Mouse (Mus musculus): ENCODE results near the gene Myo10.
"Not testable (repeated sequence)": the region's sequence is repeated elsewhere in the genome, so short reads cannot be mapped to it uniquely, and the experiment has no call there.

Gene Myo10

DNA sequence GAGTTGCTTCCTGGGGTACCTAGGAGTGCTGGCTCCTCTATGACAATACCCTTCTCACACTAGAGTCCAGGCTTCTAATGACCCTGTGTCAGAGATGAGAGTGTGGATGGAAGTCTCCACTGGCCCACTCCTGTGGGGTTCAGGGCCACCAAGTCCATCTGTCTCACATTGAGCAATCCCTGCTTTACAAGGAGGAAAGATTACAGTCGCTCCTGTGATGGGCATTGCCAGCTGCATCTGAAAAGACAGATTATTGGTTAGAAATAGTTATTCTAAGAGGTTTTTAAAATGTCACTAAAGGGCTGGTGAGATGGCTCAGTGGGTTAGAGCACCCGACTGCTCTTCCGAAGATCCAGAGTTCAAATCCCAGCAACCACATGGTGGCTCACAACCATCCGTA lies 72.4 kb downstream of the Myo10 start:
- DNase-seq: no peak

DNA sequence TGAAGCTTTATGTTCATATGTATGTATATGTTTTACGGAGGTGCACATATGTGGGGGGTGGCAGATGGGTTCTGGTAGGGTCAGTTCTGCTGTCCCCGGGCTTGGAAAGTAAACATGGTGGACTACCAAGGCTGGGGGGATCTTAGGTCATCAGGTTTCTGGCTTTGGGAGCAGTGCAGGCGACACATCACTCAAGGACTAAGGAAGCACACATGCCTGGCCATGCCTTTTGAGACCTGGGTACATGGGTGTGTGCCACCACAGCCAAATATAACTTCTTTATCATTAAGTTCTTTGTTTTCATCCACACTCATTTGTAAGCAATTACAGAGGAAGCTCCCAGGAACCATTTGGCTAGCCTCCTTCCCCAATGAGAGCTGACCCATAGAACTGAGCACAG lies 72.9 kb downstream of the Myo10 start:
- no peak for DNase-seq

DNA sequence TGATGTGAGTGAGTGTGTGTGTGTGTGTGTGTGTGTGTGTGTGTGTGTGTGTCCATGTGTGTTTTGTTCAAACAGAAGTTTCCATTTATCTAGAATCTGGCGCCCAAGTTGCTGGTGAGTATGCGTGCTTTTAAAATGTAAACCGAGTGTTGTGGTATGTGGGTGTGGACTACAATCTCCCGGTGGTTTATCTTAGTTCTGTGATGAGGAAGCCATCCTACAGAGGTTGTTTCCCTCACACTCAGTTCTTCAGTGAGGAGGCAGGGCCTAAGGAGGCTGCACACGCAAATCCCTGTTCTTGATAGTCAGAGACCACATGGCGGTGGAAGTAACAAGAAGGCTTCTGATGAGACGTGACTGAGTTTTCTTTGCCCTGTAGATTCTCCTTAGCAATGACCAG lies 73.6 kb downstream of the Myo10 start:
- no peak for DNase-seq

DNA sequence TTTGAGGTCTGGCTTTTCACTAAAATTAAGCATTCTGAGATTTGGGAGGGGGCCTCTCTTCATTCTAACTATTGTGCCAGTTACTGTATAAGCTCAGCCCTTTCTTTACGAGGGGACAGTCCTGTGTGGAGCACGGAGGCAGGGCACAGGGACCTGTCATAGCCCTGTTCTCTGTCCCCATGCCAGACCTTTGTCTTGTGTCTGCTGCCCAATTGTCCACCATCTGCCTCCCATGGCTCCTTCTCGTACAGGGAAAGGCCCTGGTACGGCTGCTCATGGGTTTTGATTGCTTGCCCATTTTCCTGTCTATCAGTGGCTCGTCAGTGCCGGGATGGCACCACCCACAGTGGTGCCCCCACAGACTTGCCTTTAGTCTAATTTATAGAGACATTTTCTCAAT lies 74.3 kb downstream of the Myo10 start:
- DNase-seq: no peak

DNA sequence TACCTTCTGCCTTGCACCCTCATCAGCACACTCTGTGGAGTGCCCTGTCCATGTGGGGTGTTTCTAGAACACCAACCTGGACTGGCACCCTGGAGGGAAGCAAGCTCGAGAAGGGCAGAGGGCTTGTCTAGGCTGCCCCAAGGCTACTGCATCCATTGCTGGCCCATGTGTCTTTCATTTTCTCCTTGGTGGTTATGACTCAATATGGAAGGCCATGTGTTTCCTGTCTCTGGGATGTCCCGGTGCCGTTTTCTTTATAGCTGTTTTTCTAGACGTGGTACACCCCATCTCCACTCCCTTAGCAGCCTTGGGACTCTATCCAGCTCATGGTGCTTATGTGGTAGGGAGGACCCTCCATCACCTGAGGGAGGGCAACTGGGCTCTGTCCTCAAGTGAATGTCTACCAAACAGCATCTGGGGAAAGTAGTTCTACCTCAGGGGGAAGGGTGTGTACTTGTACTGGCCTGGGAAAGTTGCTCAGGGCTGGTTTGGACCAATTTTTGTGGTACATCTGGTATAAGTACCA lies 76.8 kb downstream of the Myo10 start:
- DNase-seq: no peak

DNA sequence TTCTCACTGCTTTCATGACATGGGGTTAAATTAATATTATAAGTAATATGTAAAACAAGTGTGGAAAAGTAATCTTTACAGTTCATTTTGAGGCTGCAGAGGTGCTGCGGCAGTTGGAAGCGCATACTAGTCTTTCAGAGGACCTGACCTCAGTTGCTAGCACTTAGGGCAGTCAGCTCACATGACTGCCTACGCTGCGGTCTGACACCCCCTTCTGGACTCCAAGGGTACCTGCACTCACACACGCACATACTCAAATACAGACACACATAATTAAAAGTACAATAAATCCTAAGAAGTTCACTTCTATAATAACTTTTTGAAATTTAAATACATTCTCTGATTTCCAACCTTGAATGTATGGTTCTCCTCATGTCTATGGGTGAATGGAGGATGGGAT lies 80.3 kb downstream of the Myo10 start:
- no peak for DNase-seq

DNA sequence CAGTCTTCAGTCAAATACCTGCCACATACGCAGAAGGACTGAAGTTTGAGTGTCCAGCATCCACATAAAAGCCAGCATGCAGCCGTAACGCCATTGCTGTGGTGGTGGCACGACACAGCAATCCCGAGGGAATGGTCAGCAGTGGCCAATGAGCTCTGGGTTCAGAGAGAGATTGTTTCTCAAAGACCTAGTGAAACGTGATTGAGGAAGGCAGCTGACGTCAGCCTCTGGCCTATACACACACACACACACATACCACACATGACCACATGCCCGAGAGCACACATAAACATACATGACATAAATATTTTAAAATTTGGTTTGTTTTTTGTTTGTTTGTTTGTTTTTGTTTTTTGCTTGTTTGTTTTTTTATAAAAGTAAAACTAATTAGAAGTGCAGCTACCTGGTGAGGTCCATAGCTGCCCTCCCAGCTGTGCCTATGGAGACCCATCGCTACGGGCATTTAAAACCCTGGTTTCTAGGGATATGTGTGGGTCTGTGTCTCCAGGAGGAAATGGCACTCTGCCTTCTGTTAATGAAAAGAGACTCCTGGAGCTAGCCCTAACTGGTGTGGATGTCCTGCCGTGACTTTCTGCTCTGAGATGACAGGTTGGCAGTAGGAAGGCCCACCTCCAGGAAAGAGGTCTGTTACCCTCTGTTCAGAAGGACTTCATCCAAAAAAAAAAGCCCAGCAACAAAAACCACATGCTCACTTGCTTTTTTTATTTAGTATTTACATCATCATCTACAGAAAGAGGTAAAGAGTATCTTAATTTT lies 82.7 kb downstream of the Myo10 start:
- DNase-seq: no peak

DNA sequence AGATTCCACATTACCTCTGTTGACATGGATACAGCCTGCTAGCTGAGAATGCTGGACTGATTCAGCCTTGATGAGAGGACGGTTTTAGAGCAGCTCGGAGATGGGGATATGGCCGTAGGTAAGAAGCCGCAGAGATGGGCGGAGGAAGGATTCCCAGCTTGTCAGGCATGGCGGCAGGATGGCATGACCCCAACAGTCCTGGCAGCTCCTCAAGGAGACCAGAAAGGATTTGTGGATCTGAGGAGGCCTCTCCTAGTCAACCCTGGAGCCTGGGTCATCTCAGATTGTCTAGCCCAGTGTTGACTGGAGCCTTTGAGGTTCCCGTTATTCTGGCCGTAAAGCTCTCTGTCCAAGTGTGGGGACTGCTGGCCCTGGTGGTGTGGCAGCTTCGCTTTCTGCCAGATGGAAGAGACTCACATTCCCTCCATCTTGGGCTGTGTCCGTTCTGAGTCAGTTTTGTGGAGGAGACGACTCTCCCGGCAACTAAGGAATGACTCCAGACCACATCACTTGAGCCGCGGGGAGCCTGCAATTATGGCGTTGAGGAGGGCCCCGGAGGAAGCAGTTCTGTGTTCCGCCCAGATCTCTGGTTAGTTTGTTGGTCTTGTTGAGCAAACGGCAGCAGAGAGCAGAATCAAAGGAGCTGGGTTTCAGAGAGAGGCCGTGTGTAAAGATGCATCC lies 84.7 kb downstream of the Myo10 start:
- DNase-seq: no peak

DNA sequence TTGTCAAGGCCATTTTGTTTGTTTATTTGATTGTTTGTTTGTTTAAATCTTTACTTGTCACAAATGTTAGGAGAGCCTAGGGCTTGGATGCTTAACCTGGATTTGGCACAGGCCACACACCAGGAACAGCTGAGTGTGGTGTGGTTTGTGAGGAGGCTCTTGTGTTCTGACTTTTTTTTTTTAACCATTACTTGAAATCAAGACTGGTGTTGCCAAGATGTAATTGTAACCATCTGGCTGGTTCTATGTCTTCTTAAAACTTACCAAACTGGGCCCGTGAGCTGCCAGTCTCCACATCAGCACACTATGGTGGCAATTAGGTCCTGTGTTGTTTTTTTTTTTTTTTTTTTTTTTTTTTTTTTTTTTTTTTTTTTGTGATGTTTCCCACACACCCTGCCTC lies 85.6 kb downstream of the Myo10 start:
- DNase-seq: no peak

DNA sequence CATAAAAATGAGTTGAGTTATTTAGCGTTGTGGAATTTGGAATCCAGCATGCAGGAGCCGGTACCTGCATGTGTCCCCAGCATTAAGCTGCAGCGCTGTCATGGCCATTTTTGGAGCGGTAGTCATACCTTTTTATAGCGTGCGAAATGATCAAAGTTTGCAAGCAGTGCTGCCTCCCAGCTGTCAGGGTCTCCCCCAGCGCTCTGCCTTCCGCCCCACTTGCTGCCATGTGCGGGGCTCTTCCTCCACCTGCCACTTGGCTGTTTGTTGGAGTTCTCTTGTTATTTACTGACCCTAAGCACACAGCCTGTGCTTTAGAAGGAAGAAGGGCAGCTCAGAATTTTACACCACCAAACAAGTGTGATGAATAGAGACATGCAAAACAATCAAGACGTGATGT lies 88.6 kb downstream of the Myo10 start:
- DNase-seq: no peak

DNA sequence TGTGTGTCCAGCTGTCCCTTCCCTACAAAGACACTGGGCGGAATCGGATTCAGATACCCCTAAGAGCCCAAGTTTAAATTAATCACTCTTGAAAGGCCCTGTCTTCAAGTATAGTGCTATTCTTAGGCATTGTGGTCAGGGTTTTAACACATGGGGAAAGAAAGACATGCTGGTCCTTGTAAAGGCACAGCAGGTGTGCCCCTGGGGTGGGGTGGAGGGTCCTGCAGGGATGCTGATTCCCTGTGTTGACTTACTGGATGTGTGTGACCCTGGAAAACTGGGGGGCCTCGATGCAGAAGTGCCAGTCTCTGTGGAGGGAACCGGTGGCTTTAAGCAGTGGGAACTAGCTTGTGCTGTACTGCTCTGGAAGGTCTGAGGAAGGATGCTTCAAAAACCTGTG lies 90.6 kb downstream of the Myo10 start:
- DNase-seq: no peak

DNA sequence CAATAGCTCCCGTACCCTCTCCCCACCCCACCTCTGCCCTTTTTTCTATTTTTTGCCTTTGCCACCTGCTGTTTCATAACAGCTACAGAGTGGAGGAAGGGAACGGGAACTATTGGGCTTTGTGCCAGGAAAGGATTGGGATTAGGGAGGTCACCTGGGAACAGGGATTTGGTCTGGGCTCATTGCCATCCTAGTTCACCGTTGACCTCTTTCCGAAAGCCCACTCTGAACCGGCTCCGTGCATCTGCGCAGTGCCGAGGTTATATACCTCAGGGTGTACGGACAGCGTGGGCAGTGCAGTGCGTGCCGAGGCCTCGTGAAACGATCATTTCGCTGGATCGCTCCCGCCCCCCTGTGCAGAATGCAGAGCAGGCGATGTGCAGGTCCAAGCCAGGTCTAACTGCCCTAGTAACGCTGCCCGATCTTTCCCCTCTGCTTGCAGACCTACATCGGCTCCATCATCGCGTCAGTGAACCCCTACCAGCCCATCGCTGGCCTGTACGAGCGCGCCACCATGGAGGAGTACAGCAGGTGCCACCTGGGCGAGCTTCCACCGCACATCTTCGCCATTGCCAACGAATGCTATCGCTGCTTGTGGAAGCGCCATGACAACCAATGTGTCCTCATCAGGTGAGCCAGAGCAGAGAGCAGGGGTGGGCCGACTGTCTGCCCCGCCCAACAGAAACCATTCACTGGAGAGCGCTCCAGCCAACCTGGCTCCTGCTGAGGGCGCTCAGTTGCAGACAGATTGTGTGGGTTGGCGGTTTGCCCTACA lies 91.4 kb downstream of the Myo10 start:
- peak; percentile 33 to 61 for DNase-seq

DNA sequence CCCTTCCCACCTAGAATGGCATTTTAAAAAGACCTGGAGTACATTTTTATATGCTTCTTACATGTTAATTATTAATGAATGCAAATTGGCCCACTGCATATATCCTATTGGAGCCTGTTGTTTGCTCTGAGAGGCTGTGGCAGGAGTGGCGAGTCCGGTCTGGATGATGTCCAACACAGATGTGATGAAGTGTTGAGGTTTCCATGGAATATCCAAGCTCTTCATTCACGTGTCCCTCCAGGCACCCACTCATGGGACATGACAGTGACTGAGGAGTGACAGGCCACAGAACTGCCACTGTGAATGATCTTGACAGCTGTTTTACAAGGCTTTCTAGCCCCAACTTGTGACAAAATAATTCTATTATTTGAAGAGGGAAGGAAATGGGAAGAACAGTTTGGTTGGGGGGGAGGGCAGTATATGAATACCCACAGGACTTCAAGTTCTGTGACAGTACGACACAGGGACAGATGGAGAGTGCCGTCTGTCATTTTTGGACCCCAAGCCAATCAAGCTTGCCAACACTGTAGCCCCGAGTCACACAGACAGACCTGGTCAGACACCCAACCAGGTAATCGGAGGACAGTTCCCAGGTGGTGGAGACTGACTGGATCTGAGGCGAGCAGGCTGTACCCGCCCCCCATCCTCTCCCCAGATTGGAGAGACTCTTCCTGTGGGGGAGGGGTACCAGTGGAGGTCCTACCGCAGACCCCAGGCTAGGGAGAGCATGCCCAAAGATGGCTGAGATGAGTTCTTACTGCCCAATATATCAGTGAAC lies 93.1 kb downstream of the Myo10 start:
- peak in 1 of 2 experiments; percentile 48 for DNase-seq

DNA sequence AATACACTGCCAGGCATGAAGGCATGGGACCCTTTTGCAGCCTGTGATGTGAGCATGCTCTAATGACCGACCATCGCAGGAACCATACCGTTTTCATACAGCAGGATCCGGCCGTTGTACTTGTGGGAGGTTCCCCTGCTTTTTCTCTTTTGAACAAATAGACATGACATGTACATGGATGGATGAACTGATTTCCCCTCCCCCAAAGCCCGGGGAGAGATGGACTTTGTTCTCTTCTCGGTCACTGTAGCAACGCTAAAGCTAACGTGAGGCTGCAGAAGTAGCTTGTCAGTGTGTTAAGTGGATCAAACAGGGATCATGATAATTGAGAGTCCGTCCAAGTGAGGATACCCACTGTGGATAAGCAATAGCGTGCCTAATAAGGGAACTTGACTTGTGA lies 93.7 kb downstream of the Myo10 start:
- peak in 1 of 2 experiments; percentile 57 for DNase-seq

DNA sequence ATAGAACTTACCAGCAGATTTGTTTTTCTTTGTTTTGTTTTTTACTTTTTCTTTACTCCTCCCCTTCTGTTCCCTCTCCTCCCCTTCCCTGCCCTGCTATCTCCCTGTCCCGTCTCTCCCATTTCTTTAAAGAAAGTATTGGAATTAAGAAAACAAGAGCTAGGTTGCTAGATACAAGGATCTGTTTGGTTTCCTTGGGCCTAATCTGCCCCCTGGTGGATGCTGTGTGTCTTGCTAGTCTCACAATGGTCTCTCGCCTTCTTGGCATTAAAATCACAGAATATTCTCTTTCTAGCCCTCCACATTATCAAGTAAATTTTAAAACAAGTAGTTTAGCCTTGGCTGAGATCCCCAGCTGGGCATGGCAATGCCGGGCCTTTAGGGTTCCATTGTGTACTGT lies 94.7 kb downstream of the Myo10 start:
- DNase-seq: peak; percentile 91 to 93

DNA sequence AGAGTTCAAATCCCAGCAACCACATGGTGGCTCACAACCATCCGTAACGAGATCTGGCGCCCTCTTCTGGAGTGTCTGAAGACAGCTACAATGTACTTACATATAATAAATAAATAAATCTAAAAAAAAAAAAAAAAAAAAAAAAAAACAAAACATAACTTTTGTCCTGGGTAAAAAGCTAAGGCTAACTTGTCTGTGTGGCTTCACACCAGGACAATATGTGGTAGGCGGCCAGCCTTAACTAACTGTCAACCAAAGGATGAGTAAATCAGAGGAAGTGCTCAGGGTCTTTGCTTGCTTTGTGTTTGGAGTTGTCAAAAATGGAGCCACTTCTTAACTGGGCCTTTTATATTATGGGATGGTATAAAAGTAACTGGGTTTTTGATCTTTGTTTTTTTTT lies 95.8 kb downstream of the Myo10 start:
- DNase-seq: not testable (repeated sequence)

DNA sequence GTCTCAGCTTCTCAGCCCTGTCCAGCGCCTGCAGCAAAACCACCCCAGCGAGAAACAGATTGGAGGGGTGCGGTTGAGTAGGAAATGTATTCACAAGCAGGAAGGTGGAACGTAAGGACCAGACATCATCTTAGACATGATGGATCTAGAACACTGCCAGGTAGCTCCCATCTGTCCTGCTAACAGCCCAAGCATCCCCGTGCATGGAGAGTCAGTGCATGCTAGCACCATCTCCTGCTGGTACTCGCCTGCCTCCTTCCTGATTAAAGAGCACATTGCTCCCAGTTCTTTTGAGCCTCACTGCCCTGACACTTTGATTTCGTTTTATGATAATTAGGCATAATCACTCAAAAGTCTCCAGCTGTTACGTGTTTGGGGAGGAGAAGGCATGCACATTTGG lies 96.9 kb downstream of the Myo10 start:
- DNase-seq: no peak

DNA sequence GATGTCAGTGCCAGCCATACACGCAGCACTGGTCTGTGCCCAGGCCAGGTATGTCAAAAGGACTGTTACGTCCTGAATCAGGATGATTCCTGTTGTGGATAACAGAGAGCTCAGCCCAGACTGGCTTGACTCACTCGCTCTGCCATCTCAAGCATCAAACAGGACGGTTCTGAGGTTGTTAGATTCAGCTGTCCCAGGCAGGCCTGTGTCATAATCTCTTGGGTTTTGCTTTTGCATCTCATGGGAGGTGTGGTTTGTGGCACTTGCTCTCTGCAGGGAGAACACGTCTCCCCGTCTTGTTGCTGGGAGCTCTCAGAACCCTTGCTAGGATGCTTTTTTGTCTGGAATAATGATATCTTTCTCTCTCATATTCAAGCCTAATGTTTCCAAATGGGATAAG lies 97.9 kb downstream of the Myo10 start:
- DNase-seq: no peak

DNA sequence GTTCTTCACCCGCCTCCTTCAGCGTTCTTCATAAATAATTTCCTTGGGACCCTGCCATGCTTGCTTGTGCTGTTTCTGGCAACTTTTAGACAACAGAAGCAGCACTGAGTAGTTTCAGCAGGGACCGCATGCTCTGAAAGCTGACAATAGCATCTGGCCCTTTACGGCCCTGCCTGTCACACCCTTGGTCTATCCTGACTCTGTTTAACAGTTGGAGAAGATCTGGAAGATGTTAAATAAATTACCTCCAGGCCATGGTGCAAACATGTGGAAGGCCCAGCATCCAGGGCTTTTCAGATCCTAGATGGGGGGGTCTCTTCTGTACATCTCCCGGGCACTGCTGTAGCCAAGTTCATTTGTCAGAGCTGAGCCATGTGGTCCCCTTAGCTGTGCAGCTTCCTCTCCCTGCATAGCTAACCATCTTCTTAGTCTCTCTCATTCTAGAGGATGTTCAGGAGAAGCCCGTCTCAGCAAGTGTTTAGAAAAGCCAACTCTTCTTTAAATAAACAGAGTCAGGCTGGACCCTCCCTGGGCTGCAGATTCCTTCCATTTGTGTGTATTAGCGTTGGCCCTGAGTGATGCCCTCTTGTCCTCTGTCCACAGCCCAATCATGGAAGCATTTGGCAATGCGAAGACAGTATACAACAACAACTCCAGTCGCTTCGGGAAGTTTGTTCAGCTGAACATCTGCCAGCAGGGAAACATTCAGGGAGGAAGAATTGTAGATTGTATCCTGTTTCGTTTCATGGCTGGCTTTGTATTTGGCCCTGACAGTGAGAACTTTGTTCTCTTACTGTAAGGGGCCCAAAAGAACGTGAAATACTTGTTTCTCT lies 101.2 kb downstream of the Myo10 start:
- DNase-seq: peak; percentile 45 to 59

DNA sequence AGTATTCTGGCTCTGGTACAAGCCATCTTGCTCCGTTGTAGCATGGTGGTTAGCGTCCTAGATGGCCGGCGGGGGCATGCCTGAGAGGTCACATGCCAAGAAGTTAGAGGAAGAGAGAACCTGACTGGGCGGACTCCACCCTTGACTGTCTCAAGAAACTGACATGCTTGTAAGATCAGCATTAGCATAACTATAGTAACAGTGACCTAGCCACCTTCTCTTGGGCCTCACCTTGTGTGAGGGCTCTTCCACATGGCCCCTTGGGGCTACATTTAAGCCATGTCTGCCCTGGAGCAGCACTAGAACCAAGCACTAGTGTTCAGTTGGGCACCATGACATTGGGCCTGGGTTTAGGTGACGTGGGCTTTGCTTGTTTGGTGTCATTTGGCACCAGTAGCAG lies 102.2 kb downstream of the Myo10 start:
- DNase-seq: no peak

DNA sequence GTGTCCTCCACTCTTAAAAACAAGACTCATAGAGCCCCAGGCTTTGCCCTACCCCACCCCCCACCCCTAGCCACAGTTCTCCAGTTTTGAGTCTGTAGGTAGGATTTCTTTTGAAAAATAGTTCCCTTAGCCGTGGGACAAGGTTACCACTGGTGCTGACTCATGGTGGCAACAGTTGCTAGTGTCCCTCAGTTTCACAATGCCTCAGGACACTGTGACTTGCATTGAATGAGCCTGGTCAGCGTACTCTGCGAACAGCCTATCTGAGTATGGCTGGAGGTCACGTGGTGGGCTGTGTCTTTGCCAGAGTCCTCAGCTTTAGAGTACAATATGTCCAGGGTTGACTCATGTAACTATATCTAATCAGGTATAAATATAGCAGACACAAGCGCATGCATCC lies 104.5 kb downstream of the Myo10 start:
- no peak for DNase-seq

DNA sequence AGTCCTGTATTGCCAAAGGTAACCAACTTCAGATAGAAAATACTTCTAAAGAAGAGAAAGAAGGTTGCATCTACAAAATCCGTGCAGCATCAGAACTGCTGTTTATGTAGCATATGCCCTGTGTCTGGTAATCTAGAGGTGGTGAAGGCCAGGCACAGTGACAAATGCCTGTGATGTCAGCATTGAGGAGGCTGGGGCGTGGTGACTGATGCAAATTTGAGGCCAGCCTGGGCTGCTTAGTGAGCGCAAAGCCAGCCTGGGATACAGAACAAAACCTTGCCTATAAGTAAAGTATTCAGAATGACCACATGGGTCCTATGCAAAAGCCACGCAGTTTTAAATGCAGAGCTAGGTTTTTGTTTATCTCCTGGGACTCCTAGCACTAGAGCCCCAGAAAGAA lies 106.2 kb downstream of the Myo10 start:
- DNase-seq: no peak
